Mouse (Mus musculus) ovary, postnatal 36 days (tissue): ENCODE measurements around the gene Csad.
"Not testable (repeated sequence)": the region's sequence is repeated elsewhere in the genome, so short reads cannot be mapped to it uniquely, and the experiment has no call there.

Experiments used
- DNase-seq: peaks from one replicate; pipeline ENCODE4 v3.0.0; 2022; ENCODE audit warnings: low spot score, mixed read lengths

The Csad gene

GRCm38 (mm10) chr15:102235371-102236027, 31.0 kb upstream of the Csad start:
- no peak for DNase-seq

- no peak for DNase-seq
Observed at GRCm38 (mm10) chr15:102233896-102234295, 29.4 kb upstream of the Csad start.

GRCm38 (mm10) chr15:102232764-102233163, 28.2 kb upstream of the Csad start:
- no peak for DNase-seq

GRCm38 (mm10) chr15:102231748-102232147, 27.2 kb upstream of the Csad start, which contains the start of gene Itgb7:
Gene Itgb7, minus strand, starts transcription at chr15:102231944.
- no peak for DNase-seq

DNA sequence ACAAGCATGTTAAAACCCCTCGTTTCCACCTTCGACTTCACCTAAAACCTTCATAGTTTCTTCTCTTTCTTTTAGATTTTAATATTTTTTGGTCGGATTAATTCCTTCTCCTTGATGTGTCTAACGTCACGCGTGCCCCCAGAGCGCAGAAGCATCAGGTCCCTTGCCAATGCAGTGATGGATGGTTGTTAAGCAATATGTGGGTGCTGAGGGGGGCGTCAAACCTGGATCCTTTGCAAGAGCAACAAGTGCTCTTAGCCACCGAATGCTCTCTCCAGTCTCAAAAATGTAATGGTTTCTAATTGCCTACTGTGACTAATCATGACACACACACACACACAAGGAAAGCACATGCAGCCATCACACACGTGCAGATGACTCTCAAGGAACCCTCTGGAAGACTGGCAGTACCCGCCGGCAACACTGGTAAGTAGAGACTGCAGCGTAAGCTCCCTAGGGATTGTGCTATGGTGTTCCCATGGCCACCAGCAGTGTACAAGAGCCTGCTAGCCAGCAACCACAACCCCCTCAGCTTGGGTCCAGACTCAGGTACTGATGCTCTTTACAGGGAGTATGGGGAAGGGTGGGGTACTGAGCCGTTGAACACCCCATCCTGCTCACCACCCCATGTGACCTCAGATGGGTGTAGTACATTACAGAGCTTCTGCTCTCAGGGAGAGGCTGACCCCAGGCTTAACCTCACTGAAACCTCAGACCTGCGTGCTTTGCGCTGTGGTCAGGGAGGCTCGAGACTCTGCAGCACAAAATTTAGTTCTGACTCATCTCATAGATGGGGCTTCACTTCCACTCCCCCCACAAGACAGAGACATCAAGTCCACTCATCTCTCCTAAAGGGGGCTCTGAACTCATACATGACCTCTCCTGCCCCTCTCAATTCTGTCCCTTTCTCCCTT, 26.1 kb upstream of the Csad start:
- DNase-seq, result no peak

GRCm38 (mm10) chr15:102225619-102226018, 21.1 kb upstream of the Csad start:
- DNase-seq, result not testable (repeated sequence)

GRCm38 (mm10) chr15:102224992-102225617, 20.6 kb upstream of the Csad start:
- no peak for DNase-seq

- peak; percentile 85 for DNase-seq
Observed at GRCm38 (mm10) chr15:102224186-102224991, 19.9 kb upstream of the Csad start.

- DNase-seq, result no peak
Observed at GRCm38 (mm10) chr15:102222386-102222785, 17.9 kb upstream of the Csad start.

GRCm38 (mm10) chr15:102217325-102217724, 12.8 kb upstream of the Csad start:
- DNase-seq, result no peak

DNA sequence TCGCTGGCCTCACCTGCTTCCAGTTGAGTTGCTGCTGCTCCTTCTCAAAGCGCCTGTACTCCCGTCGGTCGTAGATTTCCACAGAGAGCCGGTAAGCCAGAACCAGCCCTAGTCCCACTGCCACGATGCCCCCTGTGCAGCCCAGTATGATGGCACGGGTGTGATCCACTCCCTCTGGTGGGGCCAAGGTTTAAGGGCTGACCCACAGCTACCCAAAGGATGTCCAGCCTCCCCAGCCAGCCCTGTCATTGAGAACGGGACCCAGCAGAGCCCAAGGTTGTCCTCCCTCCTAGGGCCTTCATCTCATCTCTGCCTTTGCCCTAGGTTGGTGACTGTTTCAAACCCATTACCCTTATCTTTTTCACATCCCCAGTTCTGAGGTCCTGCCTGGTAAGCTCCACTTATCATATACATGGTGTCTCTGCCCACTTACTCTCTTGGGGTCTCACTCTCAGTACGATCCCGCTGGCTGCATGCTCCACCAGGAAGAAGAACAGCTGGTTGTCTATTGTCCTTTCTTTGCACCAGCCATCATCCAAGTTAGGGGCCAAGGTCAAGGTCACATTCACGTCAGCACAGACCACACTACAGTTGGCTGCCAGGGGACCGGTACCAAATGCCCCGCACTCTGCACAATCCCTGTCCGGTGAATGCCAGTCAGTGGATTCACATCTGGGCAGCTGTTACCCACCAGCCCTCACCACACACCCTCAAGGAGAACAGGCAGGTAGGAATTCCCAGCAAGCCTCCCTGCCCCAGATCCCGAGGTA, 12.1 kb upstream of the Csad start:
- no peak for DNase-seq

- DNase-seq, result no peak
Observed at GRCm38 (mm10) chr15:102215624-102216023, 11.1 kb upstream of the Csad start.

- DNase-seq, result no peak
Observed at GRCm38 (mm10) chr15:102214132-102214531, 9.6 kb upstream of the Csad start.

DNA sequence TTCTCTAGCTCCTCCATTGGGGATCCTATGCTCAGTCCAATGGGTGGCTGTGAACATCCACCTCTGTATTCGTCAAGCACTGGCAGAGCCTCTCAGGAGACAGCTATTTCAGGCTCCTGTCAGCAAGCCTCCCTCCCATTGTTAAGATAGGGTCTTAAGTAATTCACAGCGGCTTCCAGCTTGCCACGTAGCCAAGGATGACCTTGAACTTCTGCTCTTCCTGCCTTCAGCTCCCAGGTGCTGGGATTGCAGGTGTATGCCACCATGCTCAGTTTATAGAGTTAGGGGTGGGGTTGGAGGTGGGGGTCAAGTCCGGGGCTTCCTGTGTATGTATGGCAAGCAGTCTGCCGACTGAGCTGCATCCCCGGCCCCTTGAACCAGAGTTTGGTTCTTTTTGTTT, 7.4 kb upstream of the Csad start:
- DNase-seq, result no peak

- no peak for DNase-seq
Observed at GRCm38 (mm10) chr15:102210816-102211215, 6.3 kb upstream of the Csad start.

DNA sequence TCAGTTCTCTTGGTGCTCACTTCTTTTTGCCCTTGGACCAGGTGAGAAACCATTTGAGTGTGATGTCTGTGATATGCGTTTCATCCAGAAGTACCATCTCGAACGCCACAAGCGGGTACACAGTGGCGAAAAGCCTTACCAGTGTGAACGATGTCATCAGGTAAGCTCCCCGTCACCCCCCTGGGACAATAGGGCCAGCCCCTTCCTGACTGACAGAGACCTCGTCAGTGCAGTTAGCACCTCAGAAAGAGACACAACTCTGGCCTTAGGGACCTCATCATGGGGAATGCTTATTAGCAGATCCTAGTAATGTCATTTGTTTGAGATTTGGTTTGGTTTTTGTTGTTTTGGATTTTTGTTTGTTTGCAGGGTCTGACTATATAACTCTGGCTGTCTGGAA, 4.6 kb upstream of the Csad start:
- DNase-seq, result no peak

- no peak for DNase-seq
Observed at GRCm38 (mm10) chr15:102208092-102208561, 3.6 kb upstream of the Csad start.

- no peak for DNase-seq
Observed at GRCm38 (mm10) chr15:102207351-102207750, 2.8 kb upstream of the Csad start.

GRCm38 (mm10) chr15:102205779-102206178, 1.3 kb upstream of the Csad start:
- DNase-seq, result no peak

GRCm38 (mm10) chr15:102203835-102204381, 616 bp downstream of the Csad start:
- peak; percentile 80 for DNase-seq
